ENCODE assay signal across 21 mouse cellular contexts in the genomic region with DNA sequence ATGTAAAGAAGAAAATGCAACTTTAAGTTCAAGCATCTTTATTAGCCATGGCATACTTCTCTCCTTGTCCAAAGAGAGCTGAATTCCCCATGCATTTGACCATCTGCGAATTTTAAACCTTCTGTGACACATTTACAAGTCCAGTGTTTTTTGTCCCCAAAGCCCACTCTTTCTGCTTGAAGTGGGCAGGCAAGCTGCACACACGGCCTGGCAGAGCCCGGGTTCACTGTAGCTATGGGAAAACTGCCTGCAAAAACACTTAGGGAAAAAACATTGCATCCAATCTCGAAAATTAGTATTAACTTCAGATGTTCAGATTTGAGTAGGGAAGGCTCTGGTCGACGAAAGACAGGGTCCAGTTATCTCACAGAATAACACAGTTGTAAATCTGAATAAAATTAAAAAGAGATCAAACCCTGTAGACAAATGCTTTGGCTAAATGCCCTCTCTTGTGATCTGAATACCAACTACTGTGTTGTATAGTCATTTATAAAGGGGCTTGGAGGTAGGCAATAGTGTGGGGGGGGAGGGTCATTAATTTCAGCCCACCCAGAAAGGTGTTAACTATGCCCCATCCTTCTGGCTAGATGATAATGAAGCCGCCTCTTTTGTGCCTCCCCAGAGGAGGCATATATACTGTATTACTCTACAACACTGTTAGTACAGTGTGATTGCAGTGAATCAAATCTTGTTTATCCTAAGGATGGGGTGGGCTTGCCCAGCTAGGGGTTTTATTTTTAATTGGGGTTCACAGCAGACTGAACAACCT.
DNase-seq lines count a peak whose midpoint lies in the region; ATAC-seq and TF ChIP-seq lines count a peak whose summit lies in the region.
"Had no signal": no experiment of that assay in that cellular context is flagged by ENCODE, and none has a peak within 500 bp of the region (broad histone marks: within the 10 kb centered on the region; RNA-seq: fewer than 3 reads in every experiment).

No protein-coding gene starts in this region.

- no peak for TF ChIP-seq POLR2A in lung, adult 2 months (IDR thresholded peaks at IDR 0.05; ENCODE audit: borderline replicate concordance, extremely low read depth, low read depth, low read length)

- no peak overlapping the region for H3K27ac ChIP-seq in hindbrain, embryonic 16.5 days (ENCODE audit: low read depth, low read length)
- H3K27ac ChIP-seq in hindbrain, embryonic 11.5 days (ENCODE audit: low read depth, low read length), result no peak overlapping the region
- peak overlapping the region; percentile 65 for H3K27ac ChIP-seq in forebrain, embryonic 12.5 days
- H3K27ac ChIP-seq in forebrain, embryonic 16.5 days (ENCODE audit: low read length), result peak overlapping the region; percentile 25; the same call in 1 of the 2 replicates
- H3K27ac ChIP-seq in midbrain, postnatal 0 days (ENCODE audit: low read depth, low read length), result no peak overlapping the region
- H3K27ac ChIP-seq: embryonic facial prominence, embryonic 13.5 days; heart, embryonic 15.5 days; kidney, postnatal 0 days; left cerebral cortex, adult 2 months; liver, embryonic 13.5 days had no signal

- H3K27me3 ChIP-seq in hindbrain, embryonic 16.5 days (replicated peaks; ENCODE audit: control insufficient read depth, insufficient read depth, low read length), result no peaks in the 10 kb centered on the region; the same call in 1 of the 2 replicates
- peaks cover 2% of the 10 kb centered on the region; the same call in 1 of the 2 replicates for H3K27me3 ChIP-seq in hindbrain, embryonic 11.5 days (ENCODE audit: control insufficient read depth, insufficient read depth, low read length)
- peaks cover 8% of the 10 kb centered on the region for H3K27me3 ChIP-seq in forebrain, embryonic 12.5 days
- 0 out of 2 replicates have a peak, but pooled peaks cover 9% of the 10 kb centered on the region for H3K27me3 ChIP-seq in forebrain, embryonic 16.5 days (replicated peaks; ENCODE audit: control insufficient read depth, insufficient read depth, low read length)
- no peaks in the 10 kb centered on the region for H3K27me3 ChIP-seq in midbrain, postnatal 0 days (ENCODE audit: insufficient read depth, low read length)
- H3K27me3 ChIP-seq: embryonic facial prominence, embryonic 13.5 days; heart, embryonic 15.5 days; liver, embryonic 13.5 days had no signal

- no peak for TF ChIP-seq CTCF in midbrain, postnatal 0 days (IDR thresholded peaks at IDR 0.05)
- TF ChIP-seq CTCF in lung, adult 2 months (IDR thresholded peaks at IDR 0.05; ENCODE audit: insufficient read depth, low read length), result no peak

- no peaks in the 10 kb centered on the region for H3K9me3 ChIP-seq in hindbrain, embryonic 16.5 days (ENCODE audit: control insufficient read depth, low read length)
- H3K9me3 ChIP-seq in hindbrain, embryonic 11.5 days (ENCODE audit: control insufficient read depth, low read length), result no peaks in the 10 kb centered on the region
- H3K9me3 ChIP-seq in forebrain, embryonic 12.5 days, result no peaks in the 10 kb centered on the region
- no peaks in the 10 kb centered on the region for H3K9me3 ChIP-seq in forebrain, embryonic 16.5 days (ENCODE audit: control insufficient read depth, low read length)
- H3K9me3 ChIP-seq in midbrain, postnatal 0 days (ENCODE audit: low read length), result no peaks in the 10 kb centered on the region
- H3K9me3 ChIP-seq: embryonic facial prominence, embryonic 13.5 days; heart, embryonic 15.5 days; liver, embryonic 13.5 days had no signal

- 49% methylated on average over 7 of the region's 7 CpGs for WGBS in hindbrain, embryonic 16.5 days
- WGBS in hindbrain, embryonic 11.5 days, result 73% methylated on average over 7 of the region's 7 CpGs
- 38% methylated on average over 7 of the region's 7 CpGs for WGBS in forebrain, embryonic 12.5 days
- WGBS in forebrain, embryonic 16.5 days, result 11% methylated on average over 7 of the region's 7 CpGs
- WGBS in midbrain, postnatal 0 days, result 51% methylated on average over 7 of the region's 7 CpGs
- 74% methylated on average over 7 of the region's 7 CpGs for WGBS in lung, adult 2 months

- ATAC-seq in hindbrain, embryonic 16.5 days, result peak; percentile 74; the same call in 1 of the 2 replicates
- no peak for ATAC-seq in hindbrain, embryonic 11.5 days (ENCODE audit: low FRiP score)
- ATAC-seq in forebrain, embryonic 12.5 days (ENCODE audit: low FRiP score), result peak; percentile 94
- peak; percentile 91 for ATAC-seq in forebrain, embryonic 16.5 days
- no peak for ATAC-seq in midbrain, postnatal 0 days (ENCODE audit: low FRiP score)

- H3K4me2 ChIP-seq in hindbrain, embryonic 16.5 days (ENCODE audit: low read length), result no peak overlapping the region
- no peak overlapping the region for H3K4me2 ChIP-seq in hindbrain, embryonic 11.5 days (replicated peaks; ENCODE audit: low read depth, low read length)
- H3K4me2 ChIP-seq in forebrain, embryonic 12.5 days, result no peak overlapping the region
- no peak overlapping the region for H3K4me2 ChIP-seq in forebrain, embryonic 16.5 days (ENCODE audit: low read length)
- no peak overlapping the region for H3K4me2 ChIP-seq in midbrain, postnatal 0 days (ENCODE audit: low read depth, low read length, poor library complexity, severe bottlenecking)
- H3K4me2 ChIP-seq: embryonic facial prominence, embryonic 13.5 days; heart, embryonic 15.5 days; liver, embryonic 13.5 days; lung, embryonic 14.5 days had no signal

- H3K4me1 ChIP-seq in hindbrain, embryonic 16.5 days (ENCODE audit: control insufficient read depth, insufficient read depth, low read depth, low read length), result no peaks in the 10 kb centered on the region
- no peaks in the 10 kb centered on the region for H3K4me1 ChIP-seq in hindbrain, embryonic 11.5 days (replicated peaks; ENCODE audit: control insufficient read depth, insufficient read depth, low read length)
- H3K4me1 ChIP-seq in forebrain, embryonic 12.5 days, result peaks cover 18% of the 10 kb centered on the region
- H3K4me1 ChIP-seq in forebrain, embryonic 16.5 days (replicated peaks; ENCODE audit: control insufficient read depth, insufficient read depth, low read length), result no peaks in the 10 kb centered on the region; the same call in 1 of the 2 replicates
- H3K4me1 ChIP-seq in midbrain, postnatal 0 days (ENCODE audit: insufficient read depth, low read length), result no peaks in the 10 kb centered on the region
- H3K4me1 ChIP-seq in lung, adult 2 months (ENCODE audit: control insufficient read depth, insufficient read depth, low read length), result no peaks in the 10 kb centered on the region
- H3K4me1 ChIP-seq: embryonic facial prominence, embryonic 13.5 days; heart, embryonic 15.5 days; liver, embryonic 13.5 days had no signal

- no peaks in the 10 kb centered on the region for H3K36me3 ChIP-seq in hindbrain, embryonic 16.5 days (ENCODE audit: control insufficient read depth, insufficient read depth, low read length)
- H3K36me3 ChIP-seq in hindbrain, embryonic 11.5 days (ENCODE audit: control insufficient read depth, insufficient read depth, low read length), result no peaks in the 10 kb centered on the region
- H3K36me3 ChIP-seq in forebrain, embryonic 12.5 days (replicated peaks), result no peaks in the 10 kb centered on the region
- no peaks in the 10 kb centered on the region for H3K36me3 ChIP-seq in forebrain, embryonic 16.5 days (ENCODE audit: control insufficient read depth, insufficient read depth)
- no peaks in the 10 kb centered on the region for H3K36me3 ChIP-seq in midbrain, postnatal 0 days (ENCODE audit: insufficient read depth, low read length)
- H3K36me3 ChIP-seq: embryonic facial prominence, embryonic 13.5 days; heart, embryonic 15.5 days; liver, embryonic 13.5 days had no signal

- no peak overlapping the region for H3K9ac ChIP-seq in hindbrain, embryonic 16.5 days (ENCODE audit: low read depth, low read length)
- H3K9ac ChIP-seq in hindbrain, embryonic 11.5 days (ENCODE audit: low read depth, low read length), result no peak overlapping the region
- H3K9ac ChIP-seq in forebrain, embryonic 12.5 days, result no peak overlapping the region
- no peak overlapping the region for H3K9ac ChIP-seq in forebrain, embryonic 16.5 days (replicated peaks; ENCODE audit: low read depth, low read length)
- no peak overlapping the region for H3K9ac ChIP-seq in midbrain, postnatal 0 days (replicated peaks; ENCODE audit: low read length, poor library complexity, severe bottlenecking)
- H3K9ac ChIP-seq: embryonic facial prominence, embryonic 13.5 days; heart, embryonic 15.5 days; liver, embryonic 13.5 days; lung, embryonic 14.5 days had no signal

- DNase-seq in hindbrain, embryonic 11.5 days (ENCODE audit: low spot score), result no peak
- DNase-seq in midbrain, postnatal 0 days (ENCODE audit: low spot score), result peak; percentile 27
- no peak for DNase-seq in adrenal gland, adult 8-10 months
- no peak for DNase-seq in spleen, adult 12 weeks (ENCODE audit: low spot score)
- no peak for DNase-seq in lung, adult 2 months
- DNase-seq: cerebellum, adult 18-20 months; cerebellum, postnatal 36 days; embryo, embryonic 11 days; heart, postnatal 4 days; kidney, adult 2 months; liver, embryonic 13.5 days; lung, embryonic 14.5 days; thymus, postnatal 25 days had no signal

- no peak overlapping the region for H3K4me3 ChIP-seq in hindbrain, embryonic 16.5 days (ENCODE audit: low read length)
- H3K4me3 ChIP-seq in hindbrain, embryonic 11.5 days (ENCODE audit: low read depth, low read length), result no peak overlapping the region
- H3K4me3 ChIP-seq in forebrain, embryonic 12.5 days (replicated peaks), result no peak overlapping the region
- no peak overlapping the region for H3K4me3 ChIP-seq in forebrain, embryonic 16.5 days (replicated peaks; ENCODE audit: low read length)
- H3K4me3 ChIP-seq in midbrain, postnatal 0 days (ENCODE audit: low read depth, low read length), result no peak overlapping the region
- no peak overlapping the region for H3K4me3 ChIP-seq in lung, adult 2 months (replicated peaks; ENCODE audit: extremely low read depth, low read depth, low read length)
- H3K4me3 ChIP-seq: embryonic facial prominence, embryonic 13.5 days; erythroblast, embryonic 14.5 days; heart, embryonic 15.5 days; left cerebral cortex, adult 2 months; liver, embryonic 13.5 days had no signal

Comparison
In these comparisons a context has a peak if more than half of its experiments do, and no peak if none do; other contexts are left out.
1. ATAC-seq: peak in hindbrain, embryonic 16.5 days (single experiment), forebrain, embryonic 12.5 days (single experiment) and forebrain, embryonic 16.5 days (single experiment); none in hindbrain, embryonic 11.5 days (single experiment) and midbrain, postnatal 0 days (single experiment).
2. H3K27ac ChIP-seq: peak in forebrain, embryonic 12.5 days (single experiment) and forebrain, embryonic 16.5 days (single experiment); none in hindbrain, embryonic 16.5 days (single experiment), hindbrain, embryonic 11.5 days (single experiment) and midbrain, postnatal 0 days (single experiment).